Mouse (Mus musculus): ENCODE measurements around the gene Lrp1.
A peak's percentile ranks its signal among the peaks of the same experiment; 100 is the strongest.

Gene Lrp1

DNA sequence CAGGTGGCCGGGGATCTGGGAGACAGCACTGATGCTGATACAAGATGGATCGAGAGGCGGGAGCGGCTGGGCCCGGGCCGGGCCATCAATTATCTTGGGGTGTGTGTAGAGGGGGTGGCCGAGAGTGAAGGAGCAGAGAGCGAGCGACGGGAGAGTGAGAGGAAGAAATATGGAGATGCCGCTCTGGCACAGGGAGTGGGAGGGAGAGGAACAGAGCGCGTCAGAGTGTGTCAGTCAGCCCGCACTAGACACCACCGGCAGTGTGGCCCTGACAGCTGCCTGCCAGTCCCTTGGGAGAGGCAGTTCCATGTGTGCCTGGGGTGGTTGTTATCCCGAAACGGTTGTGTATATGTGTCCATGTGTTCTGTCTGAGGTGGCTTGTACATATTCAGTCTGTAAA is 93.5 kb downstream of the Lrp1 start:
- H3K36me3 ChIP-seq (ENCODE audit: insufficient read depth, low read length): no peaks in the 10 kb centered on the region
- peaks cover 93% of the 10 kb centered on the region for H3K4me1 ChIP-seq (replicated peaks; ENCODE audit: low read depth, low read length)
- H3K27me3 ChIP-seq (ENCODE audit: insufficient read depth, low read length): peaks cover 90% of the 10 kb centered on the region
- H3K9me3 ChIP-seq (ENCODE audit: low read length): no peaks in the 10 kb centered on the region
- TF ChIP-seq NANOG (IDR thresholded peaks at IDR 0.05; ENCODE audit: borderline replicate concordance, low read length) (no peak), POU5F1 (IDR thresholded peaks at IDR 0.05; ENCODE audit: borderline replicate concordance, low read length) (no peak), CTCF (conservative IDR thresholded peaks at IDR 0.05; ENCODE audit: low read length) (no peak)
- H3K4me3 ChIP-seq (replicated peaks; ENCODE audit: low read length): peak overlapping the region; percentile 69; the same call in 1 of the 2 replicates

DNA sequence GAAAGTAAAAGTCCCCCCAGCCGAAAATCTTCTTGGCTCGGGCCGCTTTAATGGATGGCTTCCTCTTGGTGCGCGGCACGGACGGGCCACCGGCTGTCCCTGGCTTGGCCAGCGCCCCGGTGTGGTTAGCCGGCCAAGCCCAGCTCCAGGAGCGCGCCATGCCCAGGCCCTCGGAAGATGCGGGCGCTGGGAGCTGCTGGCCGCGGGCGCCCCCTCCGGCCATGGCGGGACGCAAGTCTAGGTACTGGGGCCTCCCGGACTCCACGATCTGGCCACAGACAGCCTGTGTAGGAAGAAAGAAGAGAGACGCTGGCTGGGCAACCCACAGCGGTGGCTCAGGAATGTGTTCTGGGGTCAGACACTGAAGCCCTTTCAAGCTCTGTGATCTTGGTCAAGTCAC is 94.3 kb downstream of the Lrp1 start:
- Histone ChIP-seq H3K36me3 (ENCODE audit: insufficient read depth, low read length) (no peaks in the 10 kb centered on the region), H3K4me1 (replicated peaks; ENCODE audit: low read depth, low read length) (peaks cover 90% of the 10 kb centered on the region), H3K9me3 (ENCODE audit: low read length) (no peaks in the 10 kb centered on the region), H3K4me3 (replicated peaks; ENCODE audit: low read length) (peak overlapping the region; percentile 69), H3K27me3 (ENCODE audit: insufficient read depth, low read length) (peaks cover 82% of the 10 kb centered on the region)
- TF ChIP-seq CTCF (conservative IDR thresholded peaks at IDR 0.05; ENCODE audit: low read length): no peak
- TF ChIP-seq POU5F1 (IDR thresholded peaks at IDR 0.05; ENCODE audit: borderline replicate concordance, low read length): no peak
- TF ChIP-seq NANOG (IDR thresholded peaks at IDR 0.05; ENCODE audit: borderline replicate concordance, low read length): no peak

DNA sequence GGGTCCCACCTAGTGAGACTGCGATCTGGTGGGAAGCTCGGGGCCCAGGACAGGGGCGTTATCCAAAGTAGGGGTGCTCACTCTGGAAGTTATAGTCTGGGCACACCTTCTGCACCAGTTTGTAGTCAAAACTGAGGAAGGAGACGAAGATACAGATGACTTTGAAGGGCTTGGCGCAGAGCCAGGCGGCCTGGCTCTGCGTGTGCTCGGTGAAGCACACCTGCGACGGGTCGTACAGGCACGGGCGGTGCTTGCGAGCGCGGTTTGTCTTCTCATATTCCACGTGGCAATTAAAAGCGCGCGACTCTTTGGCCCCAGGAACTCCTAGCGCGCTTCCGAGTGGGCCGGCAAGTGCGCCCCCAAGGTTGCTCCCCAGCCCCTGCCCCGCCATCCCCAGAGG is 94.9 kb downstream of the Lrp1 start:
- Histone ChIP-seq H3K4me1 (replicated peaks; ENCODE audit: low read depth, low read length) (peaks cover 90% of the 10 kb centered on the region), H3K36me3 (ENCODE audit: insufficient read depth, low read length) (peaks cover 3% of the 10 kb centered on the region), H3K4me3 (replicated peaks; ENCODE audit: low read length) (peak overlapping the region; percentile 69), H3K9me3 (ENCODE audit: low read length) (no peaks in the 10 kb centered on the region), H3K27me3 (ENCODE audit: insufficient read depth, low read length) (peaks cover 80% of the 10 kb centered on the region)
- no peak for TF ChIP-seq NANOG (IDR thresholded peaks at IDR 0.05; ENCODE audit: borderline replicate concordance, low read length)
- no peak for TF ChIP-seq POU5F1 (IDR thresholded peaks at IDR 0.05; ENCODE audit: borderline replicate concordance, low read length)
- TF ChIP-seq CTCF (conservative IDR thresholded peaks at IDR 0.05; ENCODE audit: low read length): no peak

DNA sequence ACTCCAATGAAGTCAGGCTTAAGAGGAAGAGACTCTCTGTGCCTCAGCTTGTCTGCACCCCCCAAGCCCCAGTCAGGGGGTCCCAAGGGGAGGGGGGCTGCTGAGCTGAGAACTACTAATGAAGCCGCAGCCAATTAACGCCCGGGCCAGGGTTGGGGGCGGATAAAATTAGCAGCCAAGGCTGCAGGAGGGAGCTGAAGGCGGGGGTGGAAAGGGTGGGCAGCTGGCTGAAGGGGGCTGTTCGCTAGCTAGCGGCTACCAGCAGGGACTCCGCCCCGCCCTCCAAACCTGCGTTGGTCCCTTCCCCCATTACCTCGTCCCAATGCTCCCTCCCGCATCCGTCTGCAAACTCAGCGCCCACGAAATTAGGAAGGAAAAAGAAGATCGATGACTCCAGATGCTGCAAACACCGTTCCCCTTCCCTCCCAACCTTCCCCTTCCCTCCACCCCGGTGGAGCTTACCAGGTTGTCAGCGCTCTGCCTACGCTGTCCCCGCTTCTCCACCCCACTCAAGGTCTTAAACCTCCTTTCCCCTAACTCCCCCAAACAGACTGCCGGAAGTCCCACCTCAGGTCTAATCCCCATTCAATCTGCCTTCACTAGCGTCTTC is 96.2 kb downstream of the Lrp1 start:
- Histone ChIP-seq H3K9me3 (ENCODE audit: low read length) (no peaks in the 10 kb centered on the region), H3K4me1 (replicated peaks; ENCODE audit: low read depth, low read length) (peaks cover 92% of the 10 kb centered on the region), H3K27me3 (ENCODE audit: insufficient read depth, low read length) (peaks cover 74% of the 10 kb centered on the region), H3K36me3 (ENCODE audit: insufficient read depth, low read length) (peaks cover 16% of the 10 kb centered on the region), H3K4me3 (replicated peaks; ENCODE audit: low read length) (peak overlapping the region; percentile 69)
- no peak for TF ChIP-seq CTCF (conservative IDR thresholded peaks at IDR 0.05; ENCODE audit: low read length)
- no peak for TF ChIP-seq POU5F1 (IDR thresholded peaks at IDR 0.05; ENCODE audit: borderline replicate concordance, low read length)
- TF ChIP-seq NANOG (IDR thresholded peaks at IDR 0.05; ENCODE audit: borderline replicate concordance, low read length): no peak

DNA sequence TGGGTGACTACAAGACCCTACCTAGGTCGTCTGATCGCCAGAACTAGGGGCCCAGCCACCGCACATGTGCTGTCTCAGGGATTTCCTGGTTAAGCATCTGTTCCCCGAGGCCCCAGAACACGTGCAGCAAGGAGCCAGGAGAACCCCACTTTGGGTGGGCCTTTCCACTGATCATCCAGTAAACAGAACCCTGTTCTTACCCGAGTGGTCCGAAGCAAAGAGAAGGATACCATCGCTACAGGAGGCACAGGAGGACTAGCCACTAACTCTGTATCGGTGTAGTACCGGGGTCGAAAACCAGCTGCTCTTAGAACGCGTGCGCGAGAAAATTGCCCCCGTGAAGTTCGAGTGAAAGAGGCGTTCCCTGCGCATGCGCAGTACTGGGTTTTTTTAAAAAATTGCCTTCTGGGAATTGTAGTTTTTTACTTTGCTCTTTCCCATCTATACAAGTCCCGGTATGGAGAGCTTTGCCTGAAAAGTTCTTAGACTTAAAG is 98.8 kb downstream of the Lrp1 start, which contains the start of gene Shmt2:
Gene Shmt2, minus strand, starts transcription at position 357 of the 494 bp plus-strand sequence.
- H3K4me3 ChIP-seq (replicated peaks; ENCODE audit: low read length): peak within 1 kb of the TSS; percentile 92
- H3K27me3 ChIP-seq (ENCODE audit: insufficient read depth, low read length): peaks cover 53% of the 10 kb centered on the region
- H3K4me1 ChIP-seq (replicated peaks; ENCODE audit: low read depth, low read length): peaks cover 91% of the 10 kb centered on the region
- no peaks in the 10 kb centered on the region for H3K9me3 ChIP-seq (ENCODE audit: low read length)
- H3K36me3 ChIP-seq (ENCODE audit: insufficient read depth, low read length): peaks cover 41% of the 10 kb centered on the region
- TF ChIP-seq POU5F1 (IDR thresholded peaks at IDR 0.05; ENCODE audit: borderline replicate concordance, low read length) (no peak; the same call in 1 of the 2 replicates), CTCF (conservative IDR thresholded peaks at IDR 0.05; ENCODE audit: low read length) (no peak), NANOG (IDR thresholded peaks at IDR 0.05; ENCODE audit: borderline replicate concordance, low read length) (no peak)

DNA sequence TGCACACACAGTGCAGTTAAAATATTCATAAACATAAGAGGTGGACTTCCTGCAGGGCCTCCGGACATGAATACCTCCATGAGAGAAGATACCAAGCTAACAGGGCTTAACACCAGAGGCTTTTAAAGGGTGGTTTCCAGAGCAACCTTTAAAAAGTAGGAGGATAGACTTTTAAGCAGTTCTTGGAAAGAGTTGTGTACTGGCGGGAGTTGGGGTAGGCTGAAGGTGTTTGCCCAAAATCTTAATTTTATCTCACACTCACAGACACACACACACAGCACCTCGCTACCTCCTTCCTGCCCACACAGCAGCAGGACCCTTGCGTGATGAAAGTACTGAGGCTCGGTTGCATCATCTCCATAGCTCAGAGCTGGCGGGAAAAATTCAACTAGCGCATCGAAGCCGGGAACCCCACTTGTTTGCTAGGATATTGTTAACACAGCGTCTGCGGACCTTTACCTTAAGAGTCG is 99.3 kb downstream of the Lrp1 start:
- Histone ChIP-seq H3K27me3 (ENCODE audit: insufficient read depth, low read length) (peaks cover 50% of the 10 kb centered on the region), H3K4me3 (replicated peaks; ENCODE audit: low read length) (peak overlapping the region; percentile 92), H3K4me1 (replicated peaks; ENCODE audit: low read depth, low read length) (peaks cover 92% of the 10 kb centered on the region), H3K36me3 (ENCODE audit: insufficient read depth, low read length) (peaks cover 45% of the 10 kb centered on the region), H3K9me3 (ENCODE audit: low read length) (no peaks in the 10 kb centered on the region)
- TF ChIP-seq NANOG (IDR thresholded peaks at IDR 0.05; ENCODE audit: borderline replicate concordance, low read length) (no peak), POU5F1 (IDR thresholded peaks at IDR 0.05; ENCODE audit: borderline replicate concordance, low read length) (no peak), CTCF (conservative IDR thresholded peaks at IDR 0.05; ENCODE audit: low read length) (no peak)

DNA sequence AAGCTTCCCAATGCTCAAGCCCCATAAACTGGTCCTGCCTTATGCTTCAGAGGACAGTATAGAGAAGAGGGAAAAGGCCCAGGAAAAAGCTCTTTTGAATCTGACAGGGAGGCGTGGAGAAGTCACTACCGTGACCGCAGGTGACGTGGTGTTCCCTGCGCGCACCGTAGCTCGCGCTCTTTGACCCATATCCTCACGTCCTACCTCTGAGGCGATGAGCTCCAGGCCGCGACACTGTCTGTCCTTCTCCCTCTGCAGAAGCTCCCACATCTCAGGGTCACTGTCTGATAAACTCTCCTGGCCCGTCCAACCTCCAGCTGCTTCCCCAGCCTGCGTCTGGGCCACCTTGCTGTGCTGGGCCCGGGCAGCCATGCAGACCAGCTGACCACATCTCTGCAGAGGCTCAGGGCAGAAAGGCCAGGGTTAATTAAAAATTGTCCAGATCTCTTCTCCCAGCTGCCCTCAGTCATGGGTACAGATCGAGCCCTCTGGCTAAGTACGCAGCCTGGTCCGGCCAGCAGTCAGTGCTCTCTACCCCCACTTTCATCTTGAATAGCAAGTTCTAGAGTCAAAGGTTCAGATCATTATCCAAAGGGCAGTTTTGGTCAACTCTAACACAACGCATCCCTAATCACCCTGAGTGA is 100.1 kb downstream of the Lrp1 start:
- peaks cover 93% of the 10 kb centered on the region for H3K4me1 ChIP-seq (replicated peaks; ENCODE audit: low read depth, low read length)

DNA sequence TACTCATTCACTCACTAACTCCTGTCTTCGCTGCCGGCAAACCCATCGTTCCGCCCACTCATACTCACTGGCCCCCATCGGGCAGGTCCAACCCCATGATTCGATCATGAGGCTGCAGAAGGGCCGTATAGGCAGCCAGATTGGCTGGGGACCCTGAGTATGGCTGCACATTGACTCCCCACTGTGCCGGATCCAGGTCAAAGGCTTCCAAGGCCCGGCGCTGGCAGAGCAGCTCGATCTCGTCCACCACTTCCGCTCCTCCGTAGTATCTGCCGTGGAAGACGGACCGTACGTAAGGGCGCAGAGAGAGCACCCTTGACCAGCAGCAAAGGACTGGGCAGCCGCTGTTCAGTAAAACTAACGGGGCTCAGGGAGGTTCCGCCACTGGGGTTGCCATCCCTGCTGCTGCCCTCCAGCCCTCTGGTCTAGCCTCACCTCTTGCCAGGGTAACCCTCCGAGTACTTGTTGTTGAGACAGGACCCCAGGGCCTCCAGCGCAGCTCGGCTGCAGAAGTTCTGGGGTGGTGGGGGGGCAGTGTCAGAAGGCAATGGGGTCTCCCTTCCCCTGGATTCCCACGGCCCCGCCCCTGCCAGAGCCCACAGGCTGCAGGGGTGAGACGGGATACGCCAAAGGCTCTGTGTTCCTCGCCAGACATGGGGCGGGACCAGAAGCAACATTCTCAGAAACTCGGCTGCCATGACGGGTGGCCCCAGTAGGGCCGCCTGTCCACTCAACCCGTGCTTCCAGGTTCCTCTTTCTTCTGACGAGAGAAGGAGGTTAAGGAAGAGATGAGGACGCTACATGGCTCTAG is 100.8 kb downstream of the Lrp1 start:
- TF ChIP-seq NANOG (IDR thresholded peaks at IDR 0.05; ENCODE audit: borderline replicate concordance, low read length) (no peak), CTCF (conservative IDR thresholded peaks at IDR 0.05; ENCODE audit: low read length) (no peak), POU5F1 (IDR thresholded peaks at IDR 0.05; ENCODE audit: borderline replicate concordance, low read length) (no peak)
- Histone ChIP-seq H3K27me3 (ENCODE audit: insufficient read depth, low read length) (peaks cover 50% of the 10 kb centered on the region), H3K4me3 (replicated peaks; ENCODE audit: low read length) (peak overlapping the region; percentile 92), H3K36me3 (ENCODE audit: insufficient read depth, low read length) (peaks cover 56% of the 10 kb centered on the region), H3K9me3 (ENCODE audit: low read length) (no peaks in the 10 kb centered on the region), H3K4me1 (replicated peaks; ENCODE audit: low read depth, low read length) (peaks cover 93% of the 10 kb centered on the region)

More for the DNA sequence above, 100.1 kb downstream of the Lrp1 start:
- Histone ChIP-seq H3K9me3 (ENCODE audit: low read length) (no peaks in the 10 kb centered on the region), H3K4me3 (replicated peaks; ENCODE audit: low read length) (peak overlapping the region; percentile 92), H3K27me3 (ENCODE audit: insufficient read depth, low read length) (peaks cover 50% of the 10 kb centered on the region), H3K36me3 (ENCODE audit: insufficient read depth, low read length) (peaks cover 53% of the 10 kb centered on the region)
- TF ChIP-seq NANOG (IDR thresholded peaks at IDR 0.05; ENCODE audit: borderline replicate concordance, low read length) (no peak), POU5F1 (IDR thresholded peaks at IDR 0.05; ENCODE audit: borderline replicate concordance, low read length) (no peak), CTCF (conservative IDR thresholded peaks at IDR 0.05; ENCODE audit: low read length) (no peak)

Measured in E14TG2a.4 (cell line).